Mouse (Mus musculus): ENCODE measurements around the gene 4930404N11Rik. TPM values are rescaled to one million over a fixed set of nuclear protein-coding genes. Genes with fewer than 3 reads are reported as not detected.

The 4930404N11Rik gene
- polyA plus RNA-seq, 1 experiment from 2014 or later, result 0.80 TPM

Small RNAs within 50 kb of the gene (microRNA-seq; reads per million reads assigned to microRNA genes)
- gene Mir6913, result not detected

Other genes starting within 250 kb of the 4930404N11Rik start
- gene Zbtb7a, start 230.6 kb downstream of the 4930404N11Rik start, polyA plus RNA-seq (2016; fragmentation: Nextera tagmentation; extraction: Ambion mirVana), result 15.6 and 17.5 TPM in 2 replicates
- gene Pias4, start 197.9 kb downstream of the 4930404N11Rik start, polyA plus RNA-seq (2016; fragmentation: Nextera tagmentation; extraction: Ambion mirVana), result 67.6 and 70.6 TPM in 2 replicates
- 515 and 520 TPM in 2 replicates for gene Eef2, start 189.2 kb downstream of the 4930404N11Rik start, polyA plus RNA-seq (2016; fragmentation: Nextera tagmentation; extraction: Ambion mirVana)
- gene Dapk3, start 182.8 kb downstream of the 4930404N11Rik start, polyA plus RNA-seq (2016; fragmentation: Nextera tagmentation; extraction: Ambion mirVana), result 87.7 and 88.4 TPM in 2 replicates
- not detected in 2 replicates for gene 4930442H23Rik, start 182.0 kb downstream of the 4930404N11Rik start, polyA plus RNA-seq (2016; fragmentation: Nextera tagmentation; extraction: Ambion mirVana)
- 0.14 TPM in 1 of 2 replicates, not detected in the other for gene Nmrk2, start 163.8 kb downstream of the 4930404N11Rik start, polyA plus RNA-seq (2016; fragmentation: Nextera tagmentation; extraction: Ambion mirVana)
- 34.0 and 43.6 TPM in 2 replicates for gene Atcay, start 135.0 kb downstream of the 4930404N11Rik start, polyA plus RNA-seq (2016; fragmentation: Nextera tagmentation; extraction: Ambion mirVana)
- gene Zfr2, start 132.7 kb downstream of the 4930404N11Rik start, polyA plus RNA-seq (2016; fragmentation: Nextera tagmentation; extraction: Ambion mirVana), result 16.0 and 18.2 TPM in 2 replicates
- 5.1 and 6.2 TPM in 2 replicates for gene Matk, start 112.9 kb downstream of the 4930404N11Rik start, polyA plus RNA-seq (2016; fragmentation: Nextera tagmentation; extraction: Ambion mirVana)
- gene Mrpl54, start 98.9 kb downstream of the 4930404N11Rik start, polyA plus RNA-seq (2016; fragmentation: Nextera tagmentation; extraction: Ambion mirVana), result 157 and 176 TPM in 2 replicates
- 35.9 and 36.4 TPM in 2 replicates for gene Apba3, start 98.9 kb downstream of the 4930404N11Rik start, polyA plus RNA-seq (2016; fragmentation: Nextera tagmentation; extraction: Ambion mirVana)
- 3.9 and 4.6 TPM in 2 replicates for gene Tjp3, start 74.2 kb downstream of the 4930404N11Rik start, polyA plus RNA-seq (2016; fragmentation: Nextera tagmentation; extraction: Ambion mirVana)
- 89.7 and 99.3 TPM in 2 replicates for gene Pip5k1c, start 72.9 kb downstream of the 4930404N11Rik start, polyA plus RNA-seq (2016; fragmentation: Nextera tagmentation; extraction: Ambion mirVana)
- 54.1 and 54.9 TPM in 2 replicates for gene Cactin, start 44.7 kb downstream of the 4930404N11Rik start, polyA plus RNA-seq (2016; fragmentation: Nextera tagmentation; extraction: Ambion mirVana)
- 3.8 and 4.7 TPM in 2 replicates for gene Tbxa2r, start 37.1 kb downstream of the 4930404N11Rik start, polyA plus RNA-seq (2016; fragmentation: Nextera tagmentation; extraction: Ambion mirVana)
- not detected in 2 replicates for gene Gipc3, start 22.6 kb downstream of the 4930404N11Rik start, polyA plus RNA-seq (2016; fragmentation: Nextera tagmentation; extraction: Ambion mirVana)
- 95.6 TPM in 2 replicates for gene Hmg20b, start 15.3 kb downstream of the 4930404N11Rik start, polyA plus RNA-seq (2016; fragmentation: Nextera tagmentation; extraction: Ambion mirVana)
- 16.0 and 16.8 TPM in 2 replicates for gene Mfsd12, start 8.3 kb downstream of the 4930404N11Rik start, polyA plus RNA-seq (2016; fragmentation: Nextera tagmentation; extraction: Ambion mirVana)
- 136 and 138 TPM in 2 replicates for gene Fzr1, start 12.7 kb upstream of the 4930404N11Rik start, polyA plus RNA-seq (2016; fragmentation: Nextera tagmentation; extraction: Ambion mirVana)
- gene Dohh, start 18.6 kb upstream of the 4930404N11Rik start, polyA plus RNA-seq (2016; fragmentation: Nextera tagmentation; extraction: Ambion mirVana), result 75.6 and 77.9 TPM in 2 replicates
- 5.0 and 5.3 TPM in 2 replicates for gene Gm48551, start 18.6 kb upstream of the 4930404N11Rik start, polyA plus RNA-seq (2016; fragmentation: Nextera tagmentation; extraction: Ambion mirVana)
- 2.3 and 2.5 TPM in 2 replicates for gene Gm48552, start 23.2 kb upstream of the 4930404N11Rik start, polyA plus RNA-seq (2016; fragmentation: Nextera tagmentation; extraction: Ambion mirVana)
- gene Smim24, start 27.2 kb upstream of the 4930404N11Rik start, polyA plus RNA-seq (2016; fragmentation: Nextera tagmentation; extraction: Ambion mirVana), result 2.1 and 2.7 TPM in 2 replicates
- 21.7 and 22.2 TPM in 2 replicates for gene Nfic, start 89.8 kb upstream of the 4930404N11Rik start, polyA plus RNA-seq (2016; fragmentation: Nextera tagmentation; extraction: Ambion mirVana)
- 32.3 and 33.0 TPM in 2 replicates for gene Celf5, start 116.9 kb upstream of the 4930404N11Rik start, polyA plus RNA-seq (2016; fragmentation: Nextera tagmentation; extraction: Ambion mirVana)
- gene Ncln, start 130.6 kb upstream of the 4930404N11Rik start, polyA plus RNA-seq (2016; fragmentation: Nextera tagmentation; extraction: Ambion mirVana), result 73.2 and 78.4 TPM in 2 replicates
- 0.51 and 0.56 TPM in 2 replicates for gene S1pr4, start 134.3 kb upstream of the 4930404N11Rik start, polyA plus RNA-seq (2016; fragmentation: Nextera tagmentation; extraction: Ambion mirVana)
- gene Gna15, start 158.4 kb upstream of the 4930404N11Rik start, polyA plus RNA-seq (2016; fragmentation: Nextera tagmentation; extraction: Ambion mirVana), result 0.81 and 1.2 TPM in 2 replicates
- gene Gna11, start 179.4 kb upstream of the 4930404N11Rik start, polyA plus RNA-seq (2016; fragmentation: Nextera tagmentation; extraction: Ambion mirVana), result 77.6 and 78.3 TPM in 2 replicates
- 547 and 569 TPM in 2 replicates for gene Aes, start 193.7 kb upstream of the 4930404N11Rik start, polyA plus RNA-seq (2016; fragmentation: Nextera tagmentation; extraction: Ambion mirVana)
- 18.1 and 19.6 TPM in 2 replicates for gene Tle2, start 208.7 kb upstream of the 4930404N11Rik start, polyA plus RNA-seq (2016; fragmentation: Nextera tagmentation; extraction: Ambion mirVana)
- 6.4 and 7.3 TPM in 2 replicates for gene Tle6, start 235.3 kb upstream of the 4930404N11Rik start, polyA plus RNA-seq (2016; fragmentation: Nextera tagmentation; extraction: Ambion mirVana)
- 1.4 and 2.3 TPM in 2 replicates for gene BC025920, start 240.5 kb upstream of the 4930404N11Rik start, polyA plus RNA-seq (2016; fragmentation: Nextera tagmentation; extraction: Ambion mirVana)